Mouse (Mus musculus) midbrain, embryonic 12.5 days (tissue): Measurements from ENCODE around the gene Cops4. TPM values are rescaled to one million over a fixed set of nuclear protein-coding genes. Genes with fewer than 3 reads are reported as not detected.
A peak's percentile ranks its signal among the peaks of the same experiment; 100 is the strongest.

Experiments
- ATAC-seq: fragments of 200-750 bp; cut with Nextera tagmentation; 2 replicates; pipeline ENCODE4 v1.8.0; 2017; ENCODE audit warnings: low read depth, moderate TSS enrichment, moderate library complexity; ENCODE audit not compliant: low FRiP score
- H3K27ac ChIP-seq: fragments of 300-500 bp; sonication (generic); replicated peaks from 2 replicates; pipeline ENCODE4 v1.5.1; 2016; ENCODE audit warnings: mild to moderate bottlenecking
- H3K27me3 ChIP-seq: fragments of 300-500 bp; sonication (generic); 2 replicates; pipeline ENCODE4 v1.6.1; 2016; ENCODE audit warnings: mild to moderate bottlenecking
- H3K36me3 ChIP-seq: fragments of 300-500 bp; sonication (generic); 2 replicates; pipeline ENCODE4 v1.6.1; 2016
- H3K4me1 ChIP-seq: fragments of 300-500 bp; sonication (generic); 2 replicates; pipeline ENCODE4 v1.6.1; 2016
- H3K4me2 ChIP-seq: fragments of 300-500 bp; sonication (generic); replicated peaks from 2 replicates; pipeline ENCODE4 v1.6.1; 2016; ENCODE audit warnings: mild to moderate bottlenecking, moderate library complexity
- H3K4me3 ChIP-seq: fragments of 300-500 bp; sonication (generic); 2 replicates; pipeline ENCODE4 v1.5.1; 2016; ENCODE audit warnings: mild to moderate bottlenecking
- H3K9ac ChIP-seq: fragments of 300-500 bp; sonication (generic); replicated peaks from 2 replicates; pipeline ENCODE4 v1.6.1; 2016; ENCODE audit warnings: mild to moderate bottlenecking, moderate library complexity
- H3K9me3 ChIP-seq: fragments of 300-500 bp; sonication (generic); 2 replicates; pipeline ENCODE4 v1.6.1; 2016; ENCODE audit warnings: mild to moderate bottlenecking
- WGBS: fragments of 180-500 bp; shearing (Covaris S2); methylation state at CpG from one replicate; pipeline ENCODE4 v1.1.7; 2016; 5-methylcytosine and 5-hydroxymethylcytosine counted together
- polyA plus RNA-seq: library from polyadenylated mRNA; unstranded; fragments of >200 nt; fragmentation: Nextera tagmentation; extraction: Ambion mirVana; gene quantifications from 2 replicates; pipeline ENCODE4 v1.2.1, GENCODE M21; 2016

The Cops4 gene
- polyA plus RNA-seq: 191 and 203 TPM in 2 replicates

DNA sequence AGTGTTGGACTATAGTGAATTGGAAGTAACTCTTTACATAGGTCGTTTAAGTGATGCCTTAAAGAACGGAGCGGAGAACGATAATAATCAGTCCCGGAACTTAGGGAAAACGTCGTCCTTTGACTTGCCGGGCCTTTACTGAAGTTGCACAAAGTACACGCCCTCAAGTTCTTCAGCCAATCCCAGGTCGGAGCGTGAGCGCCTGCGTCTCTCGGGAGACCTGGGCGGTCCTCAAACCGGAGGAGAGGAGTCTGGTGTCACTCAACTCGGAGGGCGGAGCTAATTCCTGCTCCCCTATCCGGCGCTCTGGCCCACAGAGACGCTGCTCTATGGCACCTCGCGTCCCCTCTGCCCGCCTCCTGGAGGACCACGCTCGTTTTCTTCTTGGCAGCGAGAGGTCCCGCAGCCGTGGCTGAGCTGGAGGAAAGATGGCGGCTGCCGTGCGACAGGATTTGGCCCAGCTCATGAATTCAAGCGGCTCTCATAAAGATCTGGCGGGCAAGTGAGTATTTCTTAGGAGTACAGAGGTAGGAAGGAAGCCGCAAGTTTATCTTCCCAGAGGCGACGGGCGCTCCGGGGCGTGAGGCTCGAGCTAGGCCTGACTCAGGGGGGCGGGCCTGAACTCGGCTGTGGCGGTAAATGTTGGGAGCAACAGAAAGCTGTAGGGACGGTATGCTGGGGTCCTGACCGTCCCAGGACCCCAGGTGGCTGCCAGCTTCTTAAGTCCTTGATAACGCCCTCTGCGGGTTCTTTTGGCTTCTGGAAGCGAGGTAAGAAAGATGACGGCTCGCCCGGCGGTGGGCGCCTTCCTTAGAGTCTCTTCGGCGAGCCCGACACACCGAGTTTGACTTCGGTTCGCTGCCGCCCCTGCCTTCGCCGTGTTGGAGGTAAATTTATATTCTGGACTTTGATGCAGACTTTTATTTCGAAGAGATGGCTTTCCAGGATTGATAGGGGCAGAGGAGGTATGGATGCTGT, at the start of gene Cops4:
Gene Cops4 (plus strand): TSS at position 261 of the 978 bp plus-strand sequence.
- Histone ChIP-seq H3K4me2 (peak within 1 kb of the TSS; percentile 84), H3K4me1 (peaks cover 18% of the 10 kb centered on the region), H3K4me3 (peak within 1 kb of the TSS; percentile 87), H3K9me3 (no peaks in the 10 kb centered on the region), H3K36me3 (peaks cover 6% of the 10 kb centered on the region; the same call in 1 of the 2 replicates), H3K27me3 (0 out of 2 replicates have a peak, but pooled peaks cover 6% of the 10 kb centered on the region), H3K27ac (peak within 1 kb of the TSS; percentile 74), H3K9ac (peak within 1 kb of the TSS; percentile 87)
- under 1% methylated on average over 64 of the region's 64 CpGs for WGBS
- ATAC-seq: peak; percentile 100

DNA sequence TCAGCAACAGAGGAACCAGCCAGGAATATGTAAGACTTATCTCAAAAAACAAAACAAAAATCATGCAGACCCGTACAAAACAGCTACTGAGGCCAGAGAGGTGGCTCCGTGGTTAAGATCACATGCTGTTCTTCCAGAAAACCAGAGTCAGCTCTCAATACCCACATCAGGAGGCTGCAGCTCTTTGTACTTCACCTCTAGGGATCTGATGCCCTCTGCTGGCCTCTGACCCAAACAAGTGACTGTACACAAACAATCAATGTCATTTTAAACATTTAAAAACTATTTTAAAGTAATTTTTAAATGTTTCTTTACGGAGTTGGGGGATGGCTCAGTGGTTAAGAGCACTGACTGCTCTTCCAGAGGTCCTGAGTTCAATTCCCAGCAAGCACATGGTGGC, 41.8 kb upstream of the Cops4 start:
- no peaks in the 10 kb centered on the region for H3K27me3 ChIP-seq
- no peaks in the 10 kb centered on the region for H3K4me1 ChIP-seq
- no peak overlapping the region for H3K4me2 ChIP-seq
- WGBS: 91% methylated on average over 3 of the region's 3 CpGs
- H3K9ac ChIP-seq: no peak overlapping the region
- H3K9me3 ChIP-seq: no peaks in the 10 kb centered on the region
- peaks cover 43% of the 10 kb centered on the region for H3K36me3 ChIP-seq
- no peak overlapping the region for H3K27ac ChIP-seq
- H3K4me3 ChIP-seq: no peak overlapping the region
- no peak for ATAC-seq

DNA sequence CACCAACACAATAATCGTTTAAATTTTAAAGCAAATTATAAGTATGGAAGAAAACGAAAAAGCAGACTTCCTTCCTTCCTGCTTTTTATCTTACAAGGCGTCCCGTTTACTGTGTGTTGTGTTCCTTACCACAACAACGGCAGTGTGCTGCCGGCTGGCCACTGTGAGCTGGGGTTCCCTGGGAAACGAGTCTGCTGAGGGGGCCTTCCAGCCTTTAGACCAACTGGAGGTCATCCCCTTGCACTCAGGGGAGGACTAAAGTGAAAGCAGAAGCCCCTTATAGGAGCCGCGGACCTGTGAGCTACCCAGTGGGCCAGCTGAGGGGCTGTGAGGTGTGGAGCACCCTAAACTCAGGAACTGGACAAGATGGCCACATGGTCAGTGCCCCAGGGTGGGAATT, 40.5 kb upstream of the Cops4 start:
- Histone ChIP-seq H3K4me3 (no peak overlapping the region), H3K27ac (no peak overlapping the region), H3K36me3 (peaks cover 34% of the 10 kb centered on the region), H3K9ac (no peak overlapping the region), H3K9me3 (no peaks in the 10 kb centered on the region), H3K4me2 (no peak overlapping the region), H3K27me3 (no peaks in the 10 kb centered on the region), H3K4me1 (no peaks in the 10 kb centered on the region)
- ATAC-seq: no peak
- WGBS: 88% methylated on average over 9 of the region's 9 CpGs

GRCm38 (mm10) chr5:100483569-100483968, 34.5 kb upstream of the Cops4 start:
- no peaks in the 10 kb centered on the region for H3K27me3 ChIP-seq
- no peaks in the 10 kb centered on the region for H3K9me3 ChIP-seq
- no peak overlapping the region for H3K9ac ChIP-seq
- H3K4me3 ChIP-seq: no peak overlapping the region
- no peaks in the 10 kb centered on the region for H3K4me1 ChIP-seq
- no peak for ATAC-seq
- H3K4me2 ChIP-seq: no peak overlapping the region
- no peak overlapping the region for H3K27ac ChIP-seq
- H3K36me3 ChIP-seq: peaks cover 15% of the 10 kb centered on the region; the same call in 1 of the 2 replicates

- Histone ChIP-seq H3K9ac (no peak overlapping the region), H3K4me3 (no peak overlapping the region), H3K36me3 (peaks cover 11% of the 10 kb centered on the region; the same call in 1 of the 2 replicates), H3K4me2 (no peak overlapping the region), H3K27me3 (no peaks in the 10 kb centered on the region), H3K27ac (no peak overlapping the region), H3K9me3 (no peaks in the 10 kb centered on the region), H3K4me1 (no peaks in the 10 kb centered on the region)
- no peak for ATAC-seq
- 83% methylated on average over 2 of the region's 2 CpGs for WGBS
Observed at GRCm38 (mm10) chr5:100487120-100487519, 31.0 kb upstream of the Cops4 start.

GRCm38 (mm10) chr5:100488231-100488630, 29.9 kb upstream of the Cops4 start:
- ATAC-seq: no peak
- peaks cover 11% of the 10 kb centered on the region; the same call in 1 of the 2 replicates for H3K36me3 ChIP-seq
- H3K4me3 ChIP-seq: no peak overlapping the region
- H3K27ac ChIP-seq: no peak overlapping the region
- no peak overlapping the region for H3K4me2 ChIP-seq
- WGBS: 97% methylated on average over 3 of the region's 3 CpGs
- H3K27me3 ChIP-seq: no peaks in the 10 kb centered on the region
- H3K4me1 ChIP-seq: no peaks in the 10 kb centered on the region
- no peaks in the 10 kb centered on the region for H3K9me3 ChIP-seq
- H3K9ac ChIP-seq: no peak overlapping the region

- ATAC-seq: no peak
- H3K36me3 ChIP-seq: 0 out of 2 replicates have a peak, but pooled peaks cover 5% of the 10 kb centered on the region
- no peak overlapping the region for H3K9ac ChIP-seq
- no peak overlapping the region for H3K27ac ChIP-seq
- no peaks in the 10 kb centered on the region for H3K9me3 ChIP-seq
- H3K4me2 ChIP-seq: no peak overlapping the region
- no peaks in the 10 kb centered on the region for H3K4me1 ChIP-seq
- no peak overlapping the region for H3K4me3 ChIP-seq
- 91% methylated on average over 2 of the region's 2 CpGs for WGBS
- H3K27me3 ChIP-seq: no peaks in the 10 kb centered on the region
Observed at GRCm38 (mm10) chr5:100489340-100489739, 28.8 kb upstream of the Cops4 start.

GRCm38 (mm10) chr5:100491704-100492103, 26.4 kb upstream of the Cops4 start:
- no peaks in the 10 kb centered on the region for H3K9me3 ChIP-seq
- 57% methylated on average over 4 of the region's 4 CpGs for WGBS
- no peak overlapping the region for H3K4me3 ChIP-seq
- H3K4me2 ChIP-seq: no peak overlapping the region
- no peak overlapping the region for H3K27ac ChIP-seq
- H3K36me3 ChIP-seq: no peaks in the 10 kb centered on the region
- H3K27me3 ChIP-seq: no peaks in the 10 kb centered on the region
- no peak for ATAC-seq
- H3K4me1 ChIP-seq: no peaks in the 10 kb centered on the region
- H3K9ac ChIP-seq: no peak overlapping the region

GRCm38 (mm10) chr5:100498436-100499180, 19.5 kb upstream of the Cops4 start:
- H3K27me3 ChIP-seq: no peaks in the 10 kb centered on the region
- peaks cover 17% of the 10 kb centered on the region for H3K4me1 ChIP-seq
- no peaks in the 10 kb centered on the region for H3K36me3 ChIP-seq
- H3K9ac ChIP-seq: peak overlapping the region; percentile 78
- peak overlapping the region; percentile 43 for H3K27ac ChIP-seq
- no peaks in the 10 kb centered on the region for H3K9me3 ChIP-seq
- WGBS: under 1% methylated on average over 39 of the region's 46 CpGs
- H3K4me3 ChIP-seq: peak overlapping the region; percentile 73
- H3K4me2 ChIP-seq: peak overlapping the region; percentile 92
- peak; percentile 70 for ATAC-seq

GRCm38 (mm10) chr5:100499243-100499642, 18.9 kb upstream of the Cops4 start:
- peak overlapping the region; percentile 73 for H3K4me3 ChIP-seq

GRCm38 (mm10) chr5:100499831-100500304, 18.2 kb upstream of the Cops4 start:
- Histone ChIP-seq H3K4me3 (peak overlapping the region; percentile 73), H3K4me2 (peak overlapping the region; percentile 92), H3K27me3 (no peaks in the 10 kb centered on the region), H3K9ac (peak overlapping the region; percentile 63), H3K4me1 (peaks cover 17% of the 10 kb centered on the region), H3K36me3 (no peaks in the 10 kb centered on the region), H3K27ac (peak overlapping the region; percentile 76), H3K9me3 (no peaks in the 10 kb centered on the region)
- under 1% methylated on average over 25 of the region's 41 CpGs for WGBS
- peak; percentile 20 for ATAC-seq

More at GRCm38 (mm10) chr5:100499243-100499642, 18.9 kb upstream of the Cops4 start:
- Histone ChIP-seq H3K27me3 (no peaks in the 10 kb centered on the region), H3K4me1 (peaks cover 17% of the 10 kb centered on the region), H3K4me2 (peak overlapping the region; percentile 92), H3K27ac (no peak overlapping the region; the same call in 1 of the 2 replicates), H3K9ac (peak overlapping the region; percentile 37), H3K36me3 (no peaks in the 10 kb centered on the region), H3K9me3 (no peaks in the 10 kb centered on the region)
- WGBS: 29% methylated on average over 2 of the region's 2 CpGs
- ATAC-seq: no peak
